Mouse (Mus musculus) neural tube, embryonic 14.5 days (tissue): ENCODE results near the gene Mthfd1l. TPM values are rescaled to one million over a fixed set of nuclear protein-coding genes. Genes with fewer than 3 reads are reported as not detected.

Experiments
- ATAC-seq: fragments of 200-750 bp; cut with Nextera tagmentation; 2 replicates; pipeline ENCODE4 v1.8.0; 2017; ENCODE audit warnings: low read depth, mild to moderate bottlenecking, moderate TSS enrichment, moderate library complexity
- H3K27ac ChIP-seq: fragments of 300-500 bp; sonication (generic); 2 replicates; pipeline ENCODE4 v1.5.1; 2014; ENCODE audit warnings: low read depth, mild to moderate bottlenecking, control low read depth, low read length, moderate library complexity, mixed read lengths
- H3K27me3 ChIP-seq: fragments of 300-500 bp; sonication (generic); 2 replicates; pipeline ENCODE4 v1.6.1; 2014; ENCODE audit warnings: low read length; ENCODE audit not compliant: control insufficient read depth, insufficient read depth
- H3K36me3 ChIP-seq: fragments of 300-500 bp; sonication (generic); 2 replicates; pipeline ENCODE4 v1.6.1; 2014; ENCODE audit warnings: low read length, mixed read lengths; ENCODE audit not compliant: control insufficient read depth, insufficient read depth
- H3K4me1 ChIP-seq: fragments of 300-500 bp; sonication (generic); 2 replicates; pipeline ENCODE4 v1.6.1; 2014; ENCODE audit warnings: low read length; ENCODE audit not compliant: control insufficient read depth, insufficient read depth
- H3K4me2 ChIP-seq: fragments of 300-500 bp; sonication (generic); 2 replicates; pipeline ENCODE4 v1.6.1; 2014; ENCODE audit warnings: mild to moderate bottlenecking, low read depth, low read length, control low read depth
- H3K4me3 ChIP-seq: fragments of 300-500 bp; sonication (generic); 2 replicates; pipeline ENCODE4 v1.5.1; 2014; ENCODE audit warnings: low read depth, low read length, control low read depth, mixed read lengths
- H3K9ac ChIP-seq: fragments of 300-500 bp; sonication (generic); replicated peaks from 2 replicates; pipeline ENCODE4 v1.6.1; 2014; ENCODE audit warnings: low read depth, mild to moderate bottlenecking, control low read depth, low read length, mixed read lengths
- H3K9me3 ChIP-seq: fragments of 300-500 bp; sonication (generic); 2 replicates; pipeline ENCODE4 v1.6.1; 2016; ENCODE audit warnings: low read length; ENCODE audit not compliant: control insufficient read depth
- WGBS: fragments of 180-500 bp; shearing (Covaris S2); extraction: QIAGEN DNeasy Blood & Tissue Kit; methylation state at CpG from one replicate; pipeline ENCODE4 v1.1.7; 2014; 5-methylcytosine and 5-hydroxymethylcytosine counted together
- polyA plus RNA-seq: library from polyadenylated mRNA; unstranded; fragments of >200 nt; fragmentation: Nextera tagmentation; extraction: Ambion mirVana; gene quantifications from 2 replicates; pipeline ENCODE4 v1.2.1, GENCODE M21; 2014

Gene Mthfd1l
- polyA plus RNA-seq, 1 experiment from 2014 or later, result 5.6 TPM

- no peak overlapping the region for H3K27ac ChIP-seq
- H3K27me3 ChIP-seq, result no peaks in the 10 kb centered on the region
- no peaks in the 10 kb centered on the region for H3K4me1 ChIP-seq
- 90% methylated on average over 15 of the region's 15 CpGs for WGBS
- H3K4me3 ChIP-seq, result no peak overlapping the region
- no peak overlapping the region for H3K4me2 ChIP-seq
- no peak for ATAC-seq
- no peak overlapping the region for H3K9ac ChIP-seq
- H3K36me3 ChIP-seq, result no peaks in the 10 kb centered on the region
- no peaks in the 10 kb centered on the region for H3K9me3 ChIP-seq
These were observed 56.0 kb downstream of the Mthfd1l start for GRCm38 (mm10) chr10:4028851-4029442.

DNA sequence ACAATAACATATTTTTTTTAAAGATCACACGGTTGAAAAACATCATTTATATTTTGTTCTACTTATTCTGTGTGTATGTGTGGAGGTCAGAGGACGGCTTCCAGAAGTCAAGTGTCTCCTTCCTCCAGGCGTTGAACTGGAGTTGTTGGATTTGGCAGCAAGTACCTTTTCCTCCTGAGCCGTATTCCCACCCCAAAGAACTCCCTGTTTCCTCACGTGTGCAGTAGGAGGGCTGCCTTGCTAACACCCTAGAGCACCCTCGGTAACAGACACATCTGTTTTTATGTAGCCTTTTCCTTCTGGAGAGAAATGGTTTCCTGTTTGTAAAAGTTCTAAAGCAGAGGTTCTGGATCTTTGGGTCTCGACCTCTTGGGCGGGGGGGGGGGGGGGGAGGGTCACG is 60.8 kb downstream of the Mthfd1l start:
- Histone ChIP-seq H3K9ac (no peak overlapping the region), H3K4me3 (no peak overlapping the region), H3K4me2 (no peak overlapping the region), H3K4me1 (no peaks in the 10 kb centered on the region), H3K9me3 (no peaks in the 10 kb centered on the region), H3K36me3 (no peaks in the 10 kb centered on the region), H3K27me3 (no peaks in the 10 kb centered on the region), H3K27ac (no peak overlapping the region)
- 83% methylated on average over 8 of the region's 9 CpGs for WGBS
- ATAC-seq, result no peak

GRCm38 (mm10) chr10:4036476-4036875 is 63.6 kb downstream of the Mthfd1l start:
- H3K27ac ChIP-seq, result no peak overlapping the region
- H3K36me3 ChIP-seq, result no peaks in the 10 kb centered on the region
- H3K9ac ChIP-seq, result no peak overlapping the region
- no peak for ATAC-seq
- H3K27me3 ChIP-seq, result no peaks in the 10 kb centered on the region
- WGBS, result 91% methylated on average over 7 of the region's 7 CpGs
- no peak overlapping the region for H3K4me2 ChIP-seq
- H3K9me3 ChIP-seq, result no peaks in the 10 kb centered on the region
- H3K4me3 ChIP-seq, result no peak overlapping the region
- H3K4me1 ChIP-seq, result no peaks in the 10 kb centered on the region

- Histone ChIP-seq H3K4me3 (no peak overlapping the region), H3K27me3 (no peaks in the 10 kb centered on the region), H3K4me1 (no peaks in the 10 kb centered on the region), H3K9ac (no peak overlapping the region), H3K4me2 (no peak overlapping the region), H3K27ac (no peak overlapping the region), H3K9me3 (no peaks in the 10 kb centered on the region), H3K36me3 (no peaks in the 10 kb centered on the region)
- peak; percentile 25; the same call in 1 of the 2 replicates for ATAC-seq
- 63% methylated on average over 3 of the region's 3 CpGs for WGBS
These were observed 64.1 kb downstream of the Mthfd1l start for GRCm38 (mm10) chr10:4037066-4037465.

- H3K9me3 ChIP-seq, result no peaks in the 10 kb centered on the region
- ATAC-seq, result no peak
- no peak overlapping the region for H3K4me2 ChIP-seq
- no peak overlapping the region for H3K9ac ChIP-seq
- no peak overlapping the region for H3K27ac ChIP-seq
- WGBS, result 91% methylated on average over 11 of the region's 11 CpGs
- H3K4me3 ChIP-seq, result no peak overlapping the region
- H3K4me1 ChIP-seq, result no peaks in the 10 kb centered on the region
- H3K27me3 ChIP-seq, result no peaks in the 10 kb centered on the region
- no peaks in the 10 kb centered on the region for H3K36me3 ChIP-seq
These were observed 65.7 kb downstream of the Mthfd1l start for GRCm38 (mm10) chr10:4038576-4038975.

- Histone ChIP-seq H3K27me3 (no peaks in the 10 kb centered on the region), H3K4me2 (no peak overlapping the region), H3K27ac (no peak overlapping the region), H3K4me1 (no peaks in the 10 kb centered on the region), H3K9ac (no peak overlapping the region), H3K36me3 (no peaks in the 10 kb centered on the region), H3K9me3 (no peaks in the 10 kb centered on the region), H3K4me3 (no peak overlapping the region)
- ATAC-seq, result no peak
- 81% methylated on average over 9 of the region's 9 CpGs for WGBS
These were observed 68.8 kb downstream of the Mthfd1l start for GRCm38 (mm10) chr10:4041691-4042090.

- Histone ChIP-seq H3K27me3 (no peaks in the 10 kb centered on the region), H3K4me2 (no peak overlapping the region), H3K27ac (no peak overlapping the region), H3K9ac (no peak overlapping the region), H3K9me3 (no peaks in the 10 kb centered on the region), H3K36me3 (no peaks in the 10 kb centered on the region), H3K4me1 (no peaks in the 10 kb centered on the region), H3K4me3 (no peak overlapping the region)
- no peak for ATAC-seq
- 83% methylated on average over 7 of the region's 7 CpGs for WGBS
These were observed 71.5 kb downstream of the Mthfd1l start for GRCm38 (mm10) chr10:4044421-4044820.

DNA sequence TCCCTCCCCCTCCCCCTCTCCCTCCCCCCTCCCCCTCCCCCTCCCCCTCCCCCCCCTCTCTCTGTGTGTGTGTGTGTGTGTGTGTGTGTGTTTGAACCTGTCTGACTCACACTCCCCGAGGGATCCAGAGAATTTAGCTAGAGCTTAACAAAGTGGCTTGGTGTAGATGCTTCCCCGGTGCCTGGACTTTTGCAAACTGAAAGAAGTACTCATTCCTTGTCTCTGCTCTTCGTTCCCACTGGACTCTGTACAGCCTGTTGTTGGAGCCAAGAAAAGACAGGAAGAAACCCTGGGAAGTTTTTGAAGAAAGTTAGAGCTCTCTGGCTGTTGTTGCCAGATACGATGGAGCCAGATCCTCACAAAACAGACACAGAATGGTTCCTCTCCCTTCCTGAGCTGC is 73.6 kb downstream of the Mthfd1l start:
- Histone ChIP-seq H3K27me3 (no peaks in the 10 kb centered on the region), H3K4me1 (no peaks in the 10 kb centered on the region), H3K9ac (no peak overlapping the region), H3K36me3 (no peaks in the 10 kb centered on the region), H3K4me2 (no peak overlapping the region), H3K27ac (no peak overlapping the region), H3K9me3 (no peaks in the 10 kb centered on the region), H3K4me3 (no peak overlapping the region)
- no peak for ATAC-seq
- 79% methylated on average over 4 of the region's 4 CpGs for WGBS

DNA sequence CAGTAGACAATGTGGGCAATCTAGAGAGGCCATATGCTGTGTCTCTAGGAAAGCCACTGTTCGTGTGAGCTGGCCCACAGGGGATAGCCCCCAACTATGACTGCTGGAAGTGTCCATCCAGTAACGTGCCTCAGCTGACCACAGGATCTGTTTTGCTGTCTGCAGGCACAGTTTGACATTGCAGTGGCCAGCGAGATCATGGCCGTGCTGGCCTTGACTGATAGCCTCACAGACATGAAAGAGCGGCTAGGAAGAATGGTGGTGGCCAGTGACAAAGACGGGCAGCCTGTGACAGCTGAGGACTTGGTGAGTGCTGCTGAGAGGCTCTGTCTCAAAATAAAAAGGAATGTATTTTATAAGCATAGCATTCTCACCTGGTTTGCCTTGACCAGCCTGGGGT is 74.7 kb downstream of the Mthfd1l start:
- H3K9ac ChIP-seq, result no peak overlapping the region
- H3K27me3 ChIP-seq, result no peaks in the 10 kb centered on the region
- no peak overlapping the region for H3K4me3 ChIP-seq
- 84% methylated on average over 6 of the region's 6 CpGs for WGBS
- H3K27ac ChIP-seq, result no peak overlapping the region
- no peaks in the 10 kb centered on the region for H3K4me1 ChIP-seq
- no peaks in the 10 kb centered on the region for H3K36me3 ChIP-seq
- ATAC-seq, result no peak
- H3K9me3 ChIP-seq, result no peaks in the 10 kb centered on the region
- H3K4me2 ChIP-seq, result no peak overlapping the region
